Mouse (Mus musculus): ENCODE results near the gene Agbl2. TPM values are rescaled to one million over a fixed set of nuclear protein-coding genes. Genes with fewer than 3 reads are reported as not detected.
A peak's percentile ranks its signal among the peaks of the same experiment; 100 is the strongest.

Agbl2 gene
- polyA plus RNA-seq, 1 experiment from 2014 or later = 0.20 TPM

DNA sequence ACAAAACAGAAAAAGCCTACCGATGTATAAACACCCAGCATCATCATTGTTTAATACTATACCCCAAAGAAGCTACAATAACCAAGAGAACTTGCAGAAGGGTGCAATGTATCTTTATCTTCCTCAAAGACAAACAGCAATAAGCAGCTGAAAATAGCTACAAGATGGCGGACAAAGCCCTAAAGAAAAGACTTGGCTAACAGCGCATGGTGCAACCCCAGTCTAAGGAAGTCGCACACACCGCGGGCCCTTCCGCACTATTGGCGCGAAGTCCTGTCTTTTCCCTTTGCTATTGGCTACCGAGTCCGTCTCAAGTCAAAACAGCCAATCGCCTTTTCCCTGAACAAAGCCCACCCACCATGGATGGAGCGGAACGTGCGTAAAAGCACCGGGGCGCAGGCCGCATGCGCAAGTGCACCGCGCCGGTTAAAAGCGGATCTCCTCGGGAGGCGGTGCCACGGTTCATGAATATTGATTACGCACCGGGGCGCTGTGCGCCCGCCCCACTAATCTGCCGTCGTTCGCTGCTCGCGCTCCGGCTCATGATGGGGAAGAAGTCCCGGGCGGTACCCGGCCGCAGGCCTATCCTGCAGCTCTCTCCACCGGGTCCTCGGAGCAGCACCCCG, 37.4 kb upstream of the Agbl2 start, which contains the start of gene Fnbp4:
Gene Fnbp4, plus strand, starts transcription at position 318 of the 626 bp plus-strand sequence.
- peaks cover 5% of the 10 kb centered on the region for H3K36me3 ChIP-seq (ENCODE audit: control insufficient read depth, insufficient read depth)
- under 1% methylated on average over 44 of the region's 44 CpGs for WGBS

DNA sequence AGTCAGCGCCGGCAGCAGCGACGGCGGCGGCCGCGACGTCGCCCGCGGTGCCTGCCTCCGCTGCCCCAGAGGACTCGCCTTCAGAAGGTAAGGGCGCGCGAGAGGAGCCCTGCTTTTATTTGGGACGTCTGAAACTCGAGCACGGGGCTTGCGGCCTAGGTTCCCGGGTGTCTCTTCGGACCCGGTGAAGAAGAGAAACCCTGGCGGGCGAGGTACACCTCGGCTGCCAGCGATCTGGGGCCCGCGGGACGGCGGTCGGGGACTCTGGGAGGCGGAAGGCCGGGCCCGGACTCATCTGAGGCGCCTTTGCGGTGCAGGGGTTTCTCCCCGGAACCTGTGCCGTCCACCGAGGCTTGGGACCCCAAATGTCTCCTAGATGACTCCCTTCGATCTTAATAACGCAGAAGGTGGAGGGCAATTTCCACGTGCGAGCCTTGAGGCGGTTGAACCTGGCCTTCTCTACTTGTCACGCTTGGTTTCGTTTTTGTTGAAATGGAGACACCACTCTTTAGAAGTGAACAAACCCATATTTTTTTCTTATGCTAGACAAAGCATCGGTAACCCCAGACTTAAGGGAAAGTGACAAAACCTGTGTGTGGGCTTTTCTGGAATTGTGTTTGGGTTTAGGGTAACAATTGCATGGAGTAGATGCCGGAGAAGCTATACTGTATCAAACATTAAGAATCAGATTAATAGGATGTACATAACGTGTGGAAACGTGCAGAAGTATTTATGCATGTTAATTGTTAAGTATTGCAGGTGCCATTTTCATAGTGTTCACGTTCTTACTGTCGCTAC, 36.6 kb upstream of the Agbl2 start:
- peak overlapping the region; percentile 96 for H3K4me3 ChIP-seq (ENCODE audit: low read depth, low read length)
- H3K4me1 ChIP-seq (replicated peaks; ENCODE audit: control insufficient read depth, insufficient read depth, low read length) = peaks cover 3% of the 10 kb centered on the region; the same call in 1 of the 2 replicates
- H3K27me3 ChIP-seq (replicated peaks; ENCODE audit: control insufficient read depth, insufficient read depth, low read length) = no peaks in the 10 kb centered on the region
- peaks cover 5% of the 10 kb centered on the region for H3K36me3 ChIP-seq (ENCODE audit: control insufficient read depth, insufficient read depth)
- H3K9ac ChIP-seq (ENCODE audit: low read depth, low read length) = peak overlapping the region; percentile 98
- peak; percentile 40 for ATAC-seq
- under 1% methylated on average over 54 of the region's 54 CpGs for WGBS
- H3K27ac ChIP-seq (ENCODE audit: low read depth, low read length) = peak overlapping the region; percentile 96
- peak overlapping the region; percentile 66 for H3K4me2 ChIP-seq (replicated peaks; ENCODE audit: low read depth)
- no peak for TF ChIP-seq CTCF (IDR thresholded peaks at IDR 0.05; ENCODE audit: low read depth)
- H3K9me3 ChIP-seq (ENCODE audit: control insufficient read depth) = no peaks in the 10 kb centered on the region

More for the DNA sequence above, 37.4 kb upstream of the Agbl2 start, which contains the start of gene Fnbp4:
- H3K4me2 ChIP-seq (replicated peaks; ENCODE audit: low read depth) = peak within 1 kb of the TSS; percentile 66
- no peaks in the 10 kb centered on the region for H3K9me3 ChIP-seq (ENCODE audit: control insufficient read depth)
- H3K27me3 ChIP-seq (replicated peaks; ENCODE audit: control insufficient read depth, insufficient read depth, low read length) = no peaks in the 10 kb centered on the region
- H3K27ac ChIP-seq (ENCODE audit: low read depth, low read length) = peak within 1 kb of the TSS; percentile 96
- peak; percentile 99 for ATAC-seq
- H3K9ac ChIP-seq (ENCODE audit: low read depth, low read length) = peak within 1 kb of the TSS; percentile 98
- H3K4me1 ChIP-seq (replicated peaks; ENCODE audit: control insufficient read depth, insufficient read depth, low read length) = peaks cover 3% of the 10 kb centered on the region; the same call in 1 of the 2 replicates
- TF ChIP-seq CTCF (IDR thresholded peaks at IDR 0.05; ENCODE audit: low read depth) = peak; percentile 43
- peak within 1 kb of the TSS; percentile 96 for H3K4me3 ChIP-seq (ENCODE audit: low read depth, low read length)

DNA sequence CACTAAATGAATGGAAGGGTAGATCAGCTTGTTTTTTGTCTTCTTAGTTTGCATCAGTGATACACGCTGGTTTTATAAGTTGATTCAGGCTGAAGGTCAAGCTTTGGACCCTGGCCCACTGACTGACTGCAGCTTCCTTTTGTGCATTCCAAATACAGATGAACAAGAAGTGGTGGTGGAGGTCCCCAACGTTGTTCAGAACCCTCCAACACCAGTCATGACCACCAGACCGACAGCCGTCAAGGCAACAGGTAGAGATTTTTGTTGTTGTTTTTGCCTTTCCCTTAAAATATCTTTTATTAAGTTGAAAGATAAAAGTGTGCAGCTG, 36.0 kb upstream of the Agbl2 start:
- peak overlapping the region; percentile 98 for H3K9ac ChIP-seq (ENCODE audit: low read depth, low read length)
- no peak overlapping the region for H3K27ac ChIP-seq (ENCODE audit: low read depth, low read length)
- peaks cover 11% of the 10 kb centered on the region for H3K36me3 ChIP-seq (ENCODE audit: control insufficient read depth, insufficient read depth)
- H3K9me3 ChIP-seq (ENCODE audit: control insufficient read depth) = no peaks in the 10 kb centered on the region
- peak overlapping the region; percentile 66 for H3K4me2 ChIP-seq (replicated peaks; ENCODE audit: low read depth)
- WGBS = 4% methylated on average over 4 of the region's 4 CpGs
- H3K4me1 ChIP-seq (replicated peaks; ENCODE audit: control insufficient read depth, insufficient read depth, low read length) = peaks cover 3% of the 10 kb centered on the region; the same call in 1 of the 2 replicates
- no peaks in the 10 kb centered on the region for H3K27me3 ChIP-seq (replicated peaks; ENCODE audit: control insufficient read depth, insufficient read depth, low read length)
- no peak for TF ChIP-seq CTCF (IDR thresholded peaks at IDR 0.05; ENCODE audit: low read depth)
- no peak for ATAC-seq
- peak overlapping the region; percentile 96 for H3K4me3 ChIP-seq (ENCODE audit: low read depth, low read length)

DNA sequence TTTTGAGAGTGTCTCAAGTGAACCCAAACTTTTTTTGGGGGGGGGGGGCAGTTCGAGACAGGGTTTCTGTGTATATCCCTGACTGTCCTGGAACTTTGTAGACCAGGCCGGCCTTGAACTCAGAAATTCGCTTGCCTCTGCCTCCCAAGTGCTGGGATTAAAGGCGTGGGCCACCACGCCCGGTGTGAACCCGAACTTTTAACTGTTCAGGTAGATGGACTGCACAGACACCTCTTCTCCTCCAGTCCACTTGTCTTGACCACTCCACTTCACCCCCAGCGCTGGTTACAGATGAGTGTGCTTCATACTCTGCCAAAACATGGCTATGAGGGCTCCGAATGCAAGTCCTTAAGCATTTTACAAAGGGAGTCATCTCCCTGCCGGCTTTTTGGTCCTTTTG, 35.4 kb upstream of the Agbl2 start:
- Histone ChIP-seq H3K9me3 (ENCODE audit: control insufficient read depth) (no peaks in the 10 kb centered on the region), H3K27me3 (replicated peaks; ENCODE audit: control insufficient read depth, insufficient read depth, low read length) (no peaks in the 10 kb centered on the region), H3K9ac (ENCODE audit: low read depth, low read length) (no peak overlapping the region), H3K27ac (ENCODE audit: low read depth, low read length) (no peak overlapping the region), H3K4me1 (replicated peaks; ENCODE audit: control insufficient read depth, insufficient read depth, low read length) (peaks cover 3% of the 10 kb centered on the region; the same call in 1 of the 2 replicates), H3K4me2 (replicated peaks; ENCODE audit: low read depth) (peak overlapping the region; percentile 66), H3K4me3 (ENCODE audit: low read depth, low read length) (no peak overlapping the region; the same call in 1 of the 2 replicates), H3K36me3 (ENCODE audit: control insufficient read depth, insufficient read depth) (peaks cover 12% of the 10 kb centered on the region)
- ATAC-seq = no peak
- no peak for TF ChIP-seq CTCF (IDR thresholded peaks at IDR 0.05; ENCODE audit: low read depth)
- 84% methylated on average over 10 of the region's 10 CpGs for whole genome bisulfite sequencing

DNA sequence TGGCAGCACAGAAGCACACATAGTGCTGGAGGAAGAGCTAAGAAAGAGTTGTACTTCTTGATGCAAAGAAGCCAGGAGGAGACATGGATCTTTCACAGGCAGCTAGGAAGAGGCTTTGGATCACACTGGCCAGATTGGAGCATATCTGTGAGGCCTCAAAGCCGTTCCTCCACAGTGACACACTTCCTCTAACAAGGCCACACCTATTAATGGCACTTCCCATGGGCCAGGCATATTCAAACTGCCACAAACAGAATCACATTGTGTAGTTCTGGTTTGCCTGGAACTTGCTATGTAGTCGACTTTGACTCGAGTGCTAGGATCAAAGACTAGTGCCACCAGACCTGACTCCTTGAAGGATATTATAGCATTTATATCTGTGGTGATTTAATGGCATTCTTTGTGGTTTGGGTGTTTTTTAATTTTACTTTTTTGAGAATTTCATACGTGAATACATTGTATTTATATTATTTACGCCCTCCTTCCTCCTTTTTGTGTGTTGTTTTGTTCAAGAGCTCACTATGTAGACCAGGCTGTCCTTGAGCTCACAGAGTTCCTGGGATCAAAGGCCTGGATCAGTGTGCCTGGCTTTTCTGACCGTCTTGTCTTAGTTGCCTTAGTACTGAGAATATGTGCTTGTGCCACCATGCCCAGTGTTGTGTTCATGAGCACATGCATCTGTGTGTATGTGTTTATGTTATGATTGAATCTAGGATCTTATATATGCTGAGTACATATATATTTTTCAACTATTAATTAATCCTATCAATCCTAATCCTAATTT, 32.7 kb upstream of the Agbl2 start:
- no peak overlapping the region for H3K4me3 ChIP-seq (ENCODE audit: low read depth, low read length)
- 64% methylated on average over 6 of the region's 6 CpGs for WGBS
- H3K27me3 ChIP-seq (replicated peaks; ENCODE audit: control insufficient read depth, insufficient read depth, low read length) = no peaks in the 10 kb centered on the region
- no peak overlapping the region for H3K4me2 ChIP-seq (replicated peaks; ENCODE audit: low read depth)
- no peak overlapping the region for H3K9ac ChIP-seq (ENCODE audit: low read depth, low read length)
- H3K36me3 ChIP-seq (ENCODE audit: control insufficient read depth, insufficient read depth) = peaks cover 37% of the 10 kb centered on the region
- no peak for TF ChIP-seq CTCF (IDR thresholded peaks at IDR 0.05; ENCODE audit: low read depth)
- H3K27ac ChIP-seq (ENCODE audit: low read depth, low read length) = no peak overlapping the region
- no peak for ATAC-seq
- H3K9me3 ChIP-seq (ENCODE audit: control insufficient read depth) = no peaks in the 10 kb centered on the region
- H3K4me1 ChIP-seq (replicated peaks; ENCODE audit: control insufficient read depth, insufficient read depth, low read length) = peaks cover 3% of the 10 kb centered on the region; the same call in 1 of the 2 replicates

DNA sequence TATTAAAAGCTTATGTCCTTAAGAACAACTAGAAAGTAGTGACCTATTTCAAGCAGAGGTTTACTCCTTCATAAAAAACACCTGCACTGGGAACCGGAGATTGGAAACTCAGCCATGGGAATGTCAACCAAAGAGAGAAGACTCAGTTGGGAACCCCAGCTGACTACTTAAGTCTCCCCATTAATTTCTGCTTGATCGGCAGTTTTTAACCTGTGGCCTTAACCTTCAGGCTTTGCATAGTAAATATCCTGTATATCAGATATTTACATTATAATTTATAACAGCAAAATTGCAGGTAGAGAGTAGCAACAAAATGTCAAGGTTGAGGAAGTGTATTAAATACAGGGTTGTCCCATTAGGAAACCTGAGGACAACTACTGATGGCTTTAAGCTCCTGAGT, 29.0 kb upstream of the Agbl2 start:
- no peaks in the 10 kb centered on the region for H3K4me1 ChIP-seq (replicated peaks; ENCODE audit: control insufficient read depth, insufficient read depth, low read length)
- H3K4me2 ChIP-seq (replicated peaks; ENCODE audit: low read depth) = no peak overlapping the region
- no peak overlapping the region for H3K27ac ChIP-seq (ENCODE audit: low read depth, low read length)
- ATAC-seq = no peak
- no peak overlapping the region for H3K4me3 ChIP-seq (ENCODE audit: low read depth, low read length)
- no peak overlapping the region for H3K9ac ChIP-seq (ENCODE audit: low read depth, low read length)
- no peak for TF ChIP-seq CTCF (IDR thresholded peaks at IDR 0.05; ENCODE audit: low read depth)
- 95% methylated on average over 2 of the region's 2 CpGs for WGBS
- peaks cover 64% of the 10 kb centered on the region for H3K36me3 ChIP-seq (ENCODE audit: control insufficient read depth, insufficient read depth)
- no peaks in the 10 kb centered on the region for H3K9me3 ChIP-seq (ENCODE audit: control insufficient read depth)
- no peaks in the 10 kb centered on the region for H3K27me3 ChIP-seq (replicated peaks; ENCODE audit: control insufficient read depth, insufficient read depth, low read length)
